In the genomic region with DNA sequence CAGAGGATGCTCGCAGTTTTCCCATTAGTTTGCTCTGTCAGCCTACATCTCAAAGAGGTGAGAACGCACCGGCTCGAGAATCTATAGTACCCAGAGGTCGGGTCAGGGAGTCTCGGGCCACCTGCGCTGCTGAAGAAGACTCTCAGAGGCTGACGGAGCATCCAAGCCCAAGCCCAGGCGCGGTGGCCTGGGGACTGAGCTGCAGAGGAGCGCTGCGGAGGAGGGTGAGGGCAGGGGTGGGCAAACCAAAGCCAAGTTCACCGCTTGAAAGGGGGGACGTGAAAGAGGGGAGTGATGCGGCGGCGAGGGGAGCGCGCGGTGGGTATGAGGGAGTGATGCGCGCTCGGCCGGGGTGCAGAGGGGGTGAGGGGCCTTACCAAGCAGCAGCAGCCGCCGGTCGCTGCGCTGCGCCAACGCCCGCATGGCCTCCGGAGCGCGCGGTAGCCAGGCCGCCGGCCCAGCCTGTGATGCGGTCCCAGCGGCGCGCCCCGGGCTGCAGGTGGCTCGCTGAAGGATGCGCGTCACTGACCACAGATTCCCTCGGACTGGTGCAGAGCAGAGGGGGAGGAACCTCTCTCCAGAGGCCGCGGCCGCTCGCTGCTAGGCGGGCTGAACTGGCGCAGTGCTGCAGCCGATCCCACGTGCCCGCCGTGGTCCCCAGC, we compare ENCODE assay signal across 9 mouse cellular contexts. TPM values are rescaled to one million over a fixed set of nuclear protein-coding genes. Genes with fewer than 3 reads are reported as not detected.
DNase-seq lines count a peak whose midpoint lies in the region; ATAC-seq and TF ChIP-seq lines count a peak whose summit lies in the region.
"Had no signal": no experiment of that assay in that cellular context is flagged by ENCODE, and none has a peak within 500 bp of the region (broad histone marks: within the 10 kb centered on the region; RNA-seq: fewer than 3 reads in every experiment).

Gene Flt3, minus strand, starts transcription at position 647 of the 662 bp plus-strand sequence.

- H3K4me3 ChIP-seq in embryonic facial prominence, embryonic 10.5 days: peak within 1 kb of the TSS; percentile 57
- peak within 1 kb of the TSS; percentile 41 for H3K4me3 ChIP-seq in hindbrain, embryonic 12.5 days
- peak within 1 kb of the TSS; percentile 41 for H3K4me3 ChIP-seq in limb, embryonic 14.5 days (replicated peaks; ENCODE audit: low read length)
- peak within 1 kb of the TSS; percentile 26 for H3K4me3 ChIP-seq in stomach, postnatal 0 days (ENCODE audit: low read depth, low read length)

- peak within 1 kb of the TSS; percentile 57 for H3K9ac ChIP-seq in hindbrain, embryonic 12.5 days
- 0 out of 2 replicates have a peak within 1 kb of the TSS, but pooled peaks have one; percentile 4 for H3K9ac ChIP-seq in limb, embryonic 14.5 days (ENCODE audit: low read depth, low read length, severe bottlenecking)
- no peak within 1 kb of the TSS for H3K9ac ChIP-seq in stomach, postnatal 0 days (ENCODE audit: low read length)

- DNase-seq in frontal cortex, postnatal 25 days (ENCODE audit: low spot score in 2 of 2): no peak
- DNase-seq in Muller cell, postnatal 12 days (ENCODE audit: inconsistent ontology term): peak; percentile 81
- peak; percentile 71 for DNase-seq in embryonic facial prominence, embryonic 10.5 days (ENCODE audit: low spot score)
- DNase-seq in limb, embryonic 14.5 days (ENCODE audit: low spot score): peak; percentile 9
- peak; percentile 57 for DNase-seq in stomach, postnatal 0 days (ENCODE audit: low spot score)

- H3K4me2 ChIP-seq in hindbrain, embryonic 12.5 days (replicated peaks): peak within 1 kb of the TSS; percentile 81
- H3K4me2 ChIP-seq in limb, embryonic 14.5 days (replicated peaks; ENCODE audit: low read depth, low read length, severe bottlenecking): peak within 1 kb of the TSS; percentile 71
- H3K4me2 ChIP-seq in stomach, postnatal 0 days (replicated peaks; ENCODE audit: low read depth): peak within 1 kb of the TSS; percentile 46

- no peak for TF ChIP-seq EP300 in stomach, postnatal 0 days (optimal IDR thresholded peaks at IDR 0.05)

- TF ChIP-seq POLR2A in limb, embryonic 14.5 days (IDR thresholded peaks at IDR 0.05; ENCODE audit: borderline replicate concordance, extremely low read depth, insufficient read depth, insufficient read length): no peak

- H3K27me3 ChIP-seq in embryonic facial prominence, embryonic 10.5 days (replicated peaks; ENCODE audit: low read depth, poor library complexity, severe bottlenecking): peaks cover 61% of the 10 kb centered on the region
- H3K27me3 ChIP-seq in hindbrain, embryonic 12.5 days: peaks cover 45% of the 10 kb centered on the region
- peaks cover 39% of the 10 kb centered on the region for H3K27me3 ChIP-seq in limb, embryonic 14.5 days (ENCODE audit: control insufficient read depth, insufficient read depth, low read length)
- peaks cover 9% of the 10 kb centered on the region; the same call in 1 of the 2 replicates for H3K27me3 ChIP-seq in stomach, postnatal 0 days (ENCODE audit: control insufficient read depth, insufficient read depth, low read length)

- no peak for TF ChIP-seq CTCF in stomach, postnatal 0 days (IDR thresholded peaks at IDR 0.05; ENCODE audit: low read depth)

- H3K9me3 ChIP-seq in embryonic facial prominence, embryonic 10.5 days: no peaks in the 10 kb centered on the region
- no peaks in the 10 kb centered on the region for H3K9me3 ChIP-seq in hindbrain, embryonic 12.5 days (replicated peaks)
- no peaks in the 10 kb centered on the region for H3K9me3 ChIP-seq in limb, embryonic 14.5 days (ENCODE audit: control insufficient read depth, low read length)
- H3K9me3 ChIP-seq in stomach, postnatal 0 days (ENCODE audit: control insufficient read depth, low read length): no peaks in the 10 kb centered on the region

- no peak within 1 kb of the TSS for H3K27ac ChIP-seq in embryonic facial prominence, embryonic 10.5 days (replicated peaks)
- H3K27ac ChIP-seq in hindbrain, embryonic 12.5 days: no peak within 1 kb of the TSS
- no peak within 1 kb of the TSS for H3K27ac ChIP-seq in limb, embryonic 14.5 days (replicated peaks; ENCODE audit: low read depth, low read length)
- no peak within 1 kb of the TSS for H3K27ac ChIP-seq in stomach, postnatal 0 days (replicated peaks)

- H3K4me1 ChIP-seq in embryonic facial prominence, embryonic 10.5 days: peaks cover 14% of the 10 kb centered on the region
- peaks cover 12% of the 10 kb centered on the region for H3K4me1 ChIP-seq in hindbrain, embryonic 12.5 days
- 0 out of 2 replicates have a peak, but pooled peaks cover 4% of the 10 kb centered on the region for H3K4me1 ChIP-seq in limb, embryonic 14.5 days (ENCODE audit: control insufficient read depth, insufficient read depth, low read length)
- no peaks in the 10 kb centered on the region for H3K4me1 ChIP-seq in stomach, postnatal 0 days (replicated peaks; ENCODE audit: control insufficient read depth, insufficient read depth)

- WGBS in embryonic facial prominence, embryonic 10.5 days: under 1% methylated on average over 56 of the region's 56 CpGs
- WGBS in hindbrain, embryonic 12.5 days: under 1% methylated on average over 56 of the region's 56 CpGs
- under 1% methylated on average over 50 of the region's 56 CpGs for WGBS in limb, embryonic 14.5 days
- WGBS in stomach, postnatal 0 days: 2% methylated on average over 55 of the region's 56 CpGs

- ATAC-seq in frontal cortex, adult (ENCODE audit: low TSS enrichment): peak; percentile 85
- ATAC-seq in hindbrain, embryonic 12.5 days (ENCODE audit: low FRiP score): peak; percentile 82
- no peak for ATAC-seq in limb, embryonic 14.5 days (ENCODE audit: low FRiP score, low read depth)
- ATAC-seq in monocyte, adult 5-6 weeks (replicated peaks; ENCODE audit: insufficient number of reproducible peaks, low FRiP score, low TSS enrichment, poor library complexity, severe bottlenecking): peak; percentile 80
- peak; percentile 60; the same call in 1 of the 2 replicates for ATAC-seq in stomach, postnatal 0 days (ENCODE audit: low FRiP score, low TSS enrichment)

- no peaks in the 10 kb centered on the region for H3K36me3 ChIP-seq in embryonic facial prominence, embryonic 10.5 days (replicated peaks)
- H3K36me3 ChIP-seq in hindbrain, embryonic 12.5 days: no peaks in the 10 kb centered on the region
- H3K36me3 ChIP-seq in limb, embryonic 14.5 days (ENCODE audit: control insufficient read depth, insufficient read depth, low read length): no peaks in the 10 kb centered on the region
- H3K36me3 ChIP-seq in stomach, postnatal 0 days (ENCODE audit: control insufficient read depth, insufficient read depth, low read length): no peaks in the 10 kb centered on the region
- H3K36me3 ChIP-seq: G1E had no signal

RNA-seq across cellular contexts. Expression of gene Flt3, which starts in this region (rescaled TPM):
- polyA plus RNA-seq in embryonic facial prominence, embryonic 10.5 days (2016; fragmentation: Nextera tagmentation; extraction: Ambion mirVana): 0.06 and 0.09 TPM in 2 replicates
- 0.13 and 0.14 TPM in 2 replicates for polyA plus RNA-seq in hindbrain, embryonic 12.5 days (2016; fragmentation: Nextera tagmentation; extraction: Ambion mirVana)
- polyA plus RNA-seq in limb, embryonic 14.5 days (2012; rRNA removed): 0.10 and 0.21 TPM in 2 replicates
- polyA plus RNA-seq in limb, embryonic 14.5 days (2014; fragmentation: Nextera tagmentation; extraction: Ambion mirVana): 0.17 and 0.28 TPM in 2 replicates
- total RNA-seq in monocyte, adult 5-6 weeks (2017): 1.7 to 3.9 TPM (median 3.2 TPM) in 3 replicates
- polyA plus RNA-seq in stomach, postnatal 0 days (2015; fragmentation: Nextera tagmentation; extraction: Ambion mirVana): 0.10 and 0.15 TPM in 2 replicates
- polyA plus RNA-seq: G1E had no signal

Comparison
In these comparisons a context has a peak if more than half of its experiments do, and no peak if none do; other contexts are left out.
1. Peak in DNase-seq and H3K4me3 ChIP-seq in embryonic facial prominence, embryonic 10.5 days; RNA of the gene not detected or under 1 TPM.
2. Peak in ATAC-seq, H3K4me3 ChIP-seq, H3K9ac ChIP-seq and H3K4me2 ChIP-seq in hindbrain, embryonic 12.5 days; RNA of the gene not detected or under 1 TPM.
3. Peak in DNase-seq, H3K4me3 ChIP-seq, H3K9ac ChIP-seq and H3K4me2 ChIP-seq in limb, embryonic 14.5 days; RNA of the gene not detected or under 1 TPM.
4. Peak in DNase-seq, ATAC-seq, H3K4me3 ChIP-seq and H3K4me2 ChIP-seq in stomach, postnatal 0 days; RNA of the gene not detected or under 1 TPM.